Mouse (Mus musculus) heart, embryonic 14.5 days (tissue): ENCODE data around the gene Gsta3. TPM values are rescaled to one million over a fixed set of nuclear protein-coding genes. Genes with fewer than 3 reads are reported as not detected.
"Not testable (repeated sequence)": the region's sequence is repeated elsewhere in the genome, so short reads cannot be mapped to it uniquely, and the experiment has no call there.

Experiments
- ATAC-seq: fragments of 200-750 bp; cut with Nextera tagmentation; 2 replicates; pipeline ENCODE4 v1.8.0; 2017; ENCODE audit warnings: low read depth, moderate TSS enrichment; ENCODE audit not compliant: insufficient number of reproducible peaks, insufficient read depth, low FRiP score
- H3K27ac ChIP-seq, 2 experiments: fragments of 200-500 bp in 1 of 2; fragments of 300-500 bp in 1 of 2; sonication (generic) in 1 of 2; replicated peaks in 1 of 2; 2 replicates each; pipeline ENCODE4 v1.5.1; 2012 to 2014; ENCODE audit warnings: low read depth in 2 of 2, low read length in 2 of 2, control low read depth in 1 of 2, mild to moderate bottlenecking in 1 of 2, mixed read lengths in 1 of 2; ENCODE audit not compliant: control insufficient read depth in 1 of 2, insufficient read depth in 1 of 2
- H3K27me3 ChIP-seq: fragments of 300-500 bp; sonication (generic); 2 replicates; pipeline ENCODE4 v1.6.1; 2014; ENCODE audit warnings: mild to moderate bottlenecking, low read length, control low read depth; ENCODE audit not compliant: control insufficient read depth, insufficient read depth
- H3K36me3 ChIP-seq: fragments of 300-500 bp; sonication (generic); 2 replicates; pipeline ENCODE4 v1.6.1; 2014; ENCODE audit warnings: mild to moderate bottlenecking, control low read depth, low read length, mixed read lengths; ENCODE audit not compliant: control insufficient read depth, insufficient read depth
- H3K4me1 ChIP-seq, 2 experiments: fragments of 200-500 bp in 1 of 2; fragments of 300-500 bp in 1 of 2; sonication (generic) in 1 of 2; 2 replicates each; pipeline ENCODE4 v1.6.1; 2012 to 2014; ENCODE audit warnings: low read length in 2 of 2, control low read depth in 1 of 2, mixed read lengths in 1 of 2; ENCODE audit not compliant: control insufficient read depth in 2 of 2, insufficient read depth in 2 of 2
- H3K4me2 ChIP-seq: fragments of 300-500 bp; sonication (generic); 2 replicates; pipeline ENCODE4 v1.6.1; 2014; ENCODE audit warnings: mild to moderate bottlenecking, low read length
- H3K4me3 ChIP-seq, 2 experiments: fragments of 200-500 bp in 1 of 2; fragments of 300-500 bp in 1 of 2; sonication (generic) in 1 of 2; 2 replicates each; pipeline ENCODE4 v1.5.1; 2012 to 2014; ENCODE audit warnings: low read length in 2 of 2, mild to moderate bottlenecking in 2 of 2, control low read depth in 1 of 2, low read depth in 1 of 2, moderate library complexity in 1 of 2; ENCODE audit not compliant: control insufficient read depth in 1 of 2, insufficient read depth in 1 of 2
- H3K9ac ChIP-seq: fragments of 300-500 bp; sonication (generic); 2 replicates; pipeline ENCODE4 v1.6.1; 2014; ENCODE audit warnings: mild to moderate bottlenecking, low read length
- H3K9me3 ChIP-seq: fragments of 300-500 bp; sonication (generic); 2 replicates; pipeline ENCODE4 v1.6.1; 2016; ENCODE audit warnings: low read length, control low read depth; ENCODE audit not compliant: control insufficient read depth
- WGBS: fragments of 180-500 bp; shearing (Covaris S2); extraction: QIAGEN DNeasy Blood & Tissue Kit; methylation state at CpG from one replicate; pipeline ENCODE4 v1.1.7; 2014; 5-methylcytosine and 5-hydroxymethylcytosine counted together
- polyA plus RNA-seq: library from polyadenylated mRNA; unstranded; fragments of >200 nt; fragmentation: Nextera tagmentation; extraction: Ambion mirVana; gene quantifications from 2 replicates; pipeline ENCODE4 v1.2.1, GENCODE M21; 2014

Gsta3 gene
- polyA plus RNA-seq, result 0.38 TPM in 2 replicates

DNA sequence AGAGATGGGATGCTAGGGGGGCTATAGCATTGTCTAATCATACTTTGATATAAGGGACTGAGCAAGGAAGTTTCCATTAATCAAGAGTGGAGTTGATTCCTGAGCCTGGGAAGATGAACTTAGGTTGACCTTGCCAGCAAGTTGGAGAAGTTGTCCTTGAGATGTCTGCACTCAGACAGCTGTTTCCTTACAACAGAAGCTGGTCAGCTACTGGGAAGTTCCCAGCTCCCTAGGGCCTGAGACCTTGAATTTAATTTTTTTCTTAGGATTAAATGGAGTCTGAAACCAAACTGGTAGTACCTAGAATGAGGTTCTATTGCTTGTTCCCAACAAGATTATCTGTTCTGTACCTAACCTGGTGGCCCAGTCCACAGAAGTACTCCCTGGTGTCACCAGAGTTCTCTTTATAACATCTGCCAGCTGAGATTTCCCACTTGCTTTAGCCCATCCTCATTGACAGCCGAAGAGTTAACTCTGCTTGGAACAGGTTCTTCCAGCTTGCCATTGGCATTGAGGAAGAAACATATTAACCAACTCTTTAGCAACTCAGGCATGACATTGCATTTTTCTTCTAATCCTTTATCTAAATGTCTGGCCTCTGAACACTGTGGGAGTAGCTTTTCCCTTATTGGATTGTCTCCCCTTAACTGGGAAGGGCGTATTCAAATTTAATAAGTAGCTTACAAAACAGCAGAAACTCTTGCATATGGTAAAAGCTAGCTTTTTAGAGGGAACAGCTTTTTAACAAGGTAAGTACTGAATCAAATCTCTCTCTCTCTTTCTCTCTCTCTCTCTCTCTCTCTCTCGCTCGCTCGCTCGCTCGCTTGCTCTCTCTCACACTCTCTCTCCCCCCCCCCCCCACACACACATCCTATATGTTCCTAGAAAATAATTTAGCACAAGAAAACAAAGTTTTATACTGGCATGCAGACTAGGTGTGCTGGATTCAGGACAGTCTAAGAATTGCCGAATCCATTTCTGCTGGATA lies at the start of gene Gsta3:
TSS of gene Gsta3 (plus strand) at position 679 of the 988 bp plus-strand sequence.
- WGBS, result 93% methylated on average over 8 of the region's 8 CpGs
- no peak for ATAC-seq

DNA sequence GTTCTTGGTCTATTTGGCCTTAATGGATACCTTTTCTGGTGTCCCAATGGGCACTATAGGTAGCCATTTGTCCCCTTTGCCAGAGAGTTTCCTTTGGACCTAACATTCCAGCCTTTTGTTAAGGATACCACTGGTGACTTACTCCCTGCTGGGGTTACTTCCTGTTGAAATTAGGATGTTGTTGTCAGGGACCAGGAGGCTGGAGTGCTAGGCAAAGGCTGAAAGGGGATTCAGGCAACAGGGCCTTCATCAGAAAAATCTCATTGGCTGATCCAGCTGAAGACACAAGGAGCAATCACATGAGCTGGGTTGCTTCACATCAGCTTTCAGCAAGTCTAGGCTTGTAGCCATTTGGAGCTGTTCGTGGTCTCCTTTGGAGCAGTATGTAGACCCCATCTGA lies 34.1 kb upstream of the Gsta3 start:
- no peak overlapping the region for H3K9ac ChIP-seq
- no peak overlapping the region for H3K27ac ChIP-seq
- ATAC-seq, result no peak
- H3K27me3 ChIP-seq, result no peaks in the 10 kb centered on the region
- no peaks in the 10 kb centered on the region for H3K9me3 ChIP-seq
- WGBS, result 85% methylated on average over 1 of the region's 1 CpGs
- H3K4me2 ChIP-seq, result no peak overlapping the region
- no peaks in the 10 kb centered on the region for H3K4me1 ChIP-seq
- H3K4me3 ChIP-seq, result no peak overlapping the region
- H3K36me3 ChIP-seq, result no peaks in the 10 kb centered on the region

More for the DNA sequence above, at the start of gene Gsta3:
- no peaks in the 10 kb centered on the region for H3K4me1 ChIP-seq
- no peak within 1 kb of the TSS for H3K27ac ChIP-seq
- H3K9ac ChIP-seq, result no peak within 1 kb of the TSS
- no peaks in the 10 kb centered on the region for H3K27me3 ChIP-seq
- H3K9me3 ChIP-seq, result no peaks in the 10 kb centered on the region
- no peaks in the 10 kb centered on the region for H3K36me3 ChIP-seq
- H3K4me2 ChIP-seq, result no peak within 1 kb of the TSS
- no peak within 1 kb of the TSS for H3K4me3 ChIP-seq

DNA sequence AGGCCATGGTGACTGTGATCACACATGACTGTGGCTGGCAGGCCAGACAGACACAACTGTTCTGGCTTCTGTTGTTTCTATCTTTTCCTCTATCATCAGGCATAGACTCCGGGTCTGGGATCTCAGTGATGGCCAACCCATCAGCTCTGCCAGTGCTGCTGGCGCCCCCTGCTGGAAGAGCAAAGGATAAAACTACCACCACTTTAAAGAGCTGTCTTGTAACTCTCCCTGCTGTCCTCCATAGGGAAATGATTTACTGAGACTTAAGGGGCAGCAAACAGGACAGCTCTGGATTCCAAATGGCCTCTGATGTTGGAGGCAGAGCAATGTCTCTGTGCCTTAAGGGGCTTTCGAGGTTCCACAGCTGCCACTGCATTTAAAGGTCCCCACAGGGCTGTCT lies 26.9 kb upstream of the Gsta3 start:
- H3K27me3 ChIP-seq, H3K4me3 ChIP-seq, H3K27ac ChIP-seq, H3K9me3 ChIP-seq, ATAC-seq, H3K9ac ChIP-seq, H3K4me2 ChIP-seq, H3K4me1 ChIP-seq, H3K36me3 ChIP-seq: not testable (repeated sequence)
- WGBS, result 24% methylated on average over 3 of the region's 3 CpGs

DNA sequence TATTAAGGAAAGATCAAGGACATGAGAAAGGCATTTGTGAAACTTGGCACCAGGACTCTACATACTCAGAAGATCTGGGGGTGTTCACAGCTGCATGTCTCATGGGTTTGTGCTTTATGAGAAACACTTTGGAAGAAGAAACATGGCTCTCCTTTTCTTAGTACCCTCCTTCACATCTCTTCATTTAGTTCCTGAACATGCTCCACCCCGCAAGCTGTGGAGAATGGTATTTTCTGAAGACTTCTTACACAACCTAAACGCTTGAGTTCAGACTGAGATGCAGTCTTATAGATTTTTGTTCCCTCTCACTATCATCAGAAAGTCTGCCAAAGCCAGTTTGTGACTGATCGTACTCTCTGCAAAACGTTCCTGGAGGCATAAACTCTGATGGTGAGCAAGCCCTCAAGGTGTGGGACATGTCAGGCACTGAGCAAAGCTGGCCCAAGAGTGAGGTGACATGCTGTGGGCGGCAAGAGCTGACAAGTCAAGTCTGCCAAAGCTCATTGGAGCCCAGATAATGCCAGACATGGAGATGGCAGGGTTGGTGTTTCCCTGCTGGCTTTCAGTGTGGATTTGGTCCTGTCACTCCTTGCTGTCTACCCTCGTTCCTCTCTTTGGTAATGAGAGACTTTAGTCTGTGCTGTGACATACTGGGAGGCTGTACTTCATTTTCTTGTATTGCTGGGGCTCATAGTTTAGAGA lies 26.2 kb upstream of the Gsta3 start:
- H3K4me1 ChIP-seq, H3K27me3 ChIP-seq, ATAC-seq, H3K9me3 ChIP-seq, H3K4me3 ChIP-seq, H3K4me2 ChIP-seq, H3K27ac ChIP-seq, H3K36me3 ChIP-seq, H3K9ac ChIP-seq: not testable (repeated sequence)
- WGBS, result 72% methylated on average over 6 of the region's 6 CpGs

DNA sequence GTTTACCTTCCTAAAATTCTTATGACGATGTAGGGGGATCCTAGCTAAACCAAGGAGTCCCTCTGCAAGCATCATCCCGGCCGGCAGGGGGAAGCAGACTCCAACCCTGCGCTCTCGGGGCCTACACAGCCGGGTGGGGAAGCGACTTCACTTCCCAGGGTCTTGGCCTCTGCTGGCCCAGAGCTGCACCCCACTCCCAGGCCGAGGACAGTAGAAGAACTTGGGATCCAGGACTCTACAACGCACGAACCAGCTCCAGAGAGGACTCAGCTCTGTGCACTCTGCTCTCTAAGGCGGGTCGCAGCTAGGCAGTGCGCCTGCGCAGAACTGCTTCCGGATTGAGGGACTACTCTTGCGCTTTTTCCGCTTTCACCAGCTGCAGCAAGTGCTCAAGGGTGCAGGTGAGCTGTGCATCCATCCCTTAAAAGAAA lies 21.9 kb upstream of the Gsta3 start, which contains the start of gene Tmem14a:
TSS of gene Tmem14a (plus strand) at position 87 of the 431 bp plus-strand sequence.
- Histone ChIP-seq H3K36me3 (no peaks in the 10 kb centered on the region), H3K4me2 (peak within 1 kb of the TSS; percentile 69), H3K9ac (peak within 1 kb of the TSS; percentile 81), H3K9me3 (no peaks in the 10 kb centered on the region), H3K27me3 (no peaks in the 10 kb centered on the region), H3K4me1 (peaks cover 0 to 6% of the 10 kb centered on the region in 2 experiments; a peak in 2 of 4 replicates), H3K27ac (peak within 1 kb of the TSS; percentile 62 to 79), H3K4me3 (peak within 1 kb of the TSS; percentile 64 to 89)
- under 1% methylated on average over 17 of the region's 17 CpGs for WGBS
- ATAC-seq, result peak; percentile 75

DNA sequence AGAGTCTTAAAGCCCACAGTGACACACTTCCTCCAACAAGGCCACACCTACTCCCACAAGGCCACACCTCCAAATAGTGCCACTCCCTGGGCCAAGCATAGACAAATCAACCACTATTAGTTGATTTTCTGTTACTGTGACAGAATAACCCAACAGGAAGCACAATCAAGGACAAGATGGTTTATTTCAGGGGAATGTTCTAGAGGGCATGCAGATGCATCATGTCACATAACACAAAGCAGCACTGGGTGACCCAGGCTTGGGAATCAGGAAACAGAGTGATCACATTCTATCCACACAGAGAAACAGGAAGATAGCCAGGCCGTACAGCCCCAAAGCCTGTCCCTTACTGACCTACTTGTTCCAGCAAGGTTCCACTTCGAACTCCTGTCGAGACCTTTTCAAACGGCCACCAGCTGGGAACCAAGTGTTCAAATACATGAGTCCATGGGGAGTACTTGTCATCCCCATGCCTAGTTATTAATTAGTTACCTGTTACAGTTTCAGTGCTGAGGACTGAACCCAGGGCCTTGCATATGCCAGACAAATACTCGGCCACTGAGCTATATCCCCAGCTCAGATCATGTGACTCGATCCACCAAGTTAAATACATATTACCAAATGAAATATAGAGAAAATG lies 12.5 kb upstream of the Gsta3 start:
- 81% methylated on average over 6 of the region's 6 CpGs for WGBS
- no peak overlapping the region for H3K27ac ChIP-seq
- no peak overlapping the region for H3K9ac ChIP-seq
- no peaks in the 10 kb centered on the region for H3K27me3 ChIP-seq
- 0 out of 2 replicates have a peak, but pooled peaks cover 2% of the 10 kb centered on the region for H3K36me3 ChIP-seq
- no peaks in the 10 kb centered on the region for H3K4me1 ChIP-seq
- no peaks in the 10 kb centered on the region for H3K9me3 ChIP-seq
- no peak for ATAC-seq
- no peak overlapping the region for H3K4me2 ChIP-seq
- no peak overlapping the region for H3K4me3 ChIP-seq
